Mouse (Mus musculus) hindbrain, postnatal 0 days (tissue): Measurements from ENCODE around the gene Adam12. TPM values are rescaled to one million over a fixed set of nuclear protein-coding genes. Genes with fewer than 3 reads are reported as not detected.

Experiments used
- ATAC-seq: fragments of 200-750 bp; cut with Nextera tagmentation; 2 replicates; pipeline ENCODE4 v1.8.0; 2017; ENCODE audit warnings: mild to moderate bottlenecking, moderate TSS enrichment, moderate library complexity
- DNase-seq: peaks from one replicate; pipeline ENCODE4 v3.0.0-alpha.2; 2015; ENCODE audit warnings: low spot score
- H3K27ac ChIP-seq: fragments of 300-500 bp; sonication (generic); 2 replicates; pipeline ENCODE4 v1.5.1; 2014; ENCODE audit warnings: mild to moderate bottlenecking
- H3K27me3 ChIP-seq: fragments of 300-500 bp; sonication (generic); 2 replicates; pipeline ENCODE4 v1.6.1; 2014; ENCODE audit warnings: low read length, mixed read lengths; ENCODE audit not compliant: insufficient read depth
- H3K36me3 ChIP-seq: fragments of 300-500 bp; sonication (generic); 2 replicates; pipeline ENCODE4 v1.6.1; 2014; ENCODE audit warnings: low read length, mixed read lengths; ENCODE audit not compliant: insufficient read depth
- H3K4me1 ChIP-seq: fragments of 300-500 bp; sonication (generic); 2 replicates; pipeline ENCODE4 v1.6.1; 2014; ENCODE audit warnings: antibody characterized with exemption, low read length, mixed read lengths; ENCODE audit not compliant: insufficient read depth
- H3K4me2 ChIP-seq: fragments of 300-500 bp; sonication (generic); 2 replicates; pipeline ENCODE4 v1.6.1; 2014; ENCODE audit warnings: low read depth, mild to moderate bottlenecking, low read length, moderate library complexity, mixed read lengths
- H3K4me3 ChIP-seq: fragments of 300-500 bp; sonication (generic); 2 replicates; pipeline ENCODE4 v1.5.1; 2014; ENCODE audit warnings: low read length
- H3K9ac ChIP-seq: fragments of 300-500 bp; sonication (generic); replicated peaks from 2 replicates; pipeline ENCODE4 v1.6.1; 2014; ENCODE audit warnings: mild to moderate bottlenecking, low read length, moderate library complexity, mixed read lengths
- H3K9me3 ChIP-seq: fragments of 300-500 bp; sonication (generic); 2 replicates; pipeline ENCODE4 v1.6.1; 2016; ENCODE audit warnings: low read length, mixed read lengths
- CTCF ChIP-seq: IDR thresholded peaks from 2 replicates; pipeline ENCODE4 v1.5.1; 2016; ENCODE audit warnings: antibody characterized with exemption, control low read depth, low read depth
- WGBS: fragments of 180-500 bp; shearing (Covaris S2); extraction: QIAGEN DNeasy Blood & Tissue Kit; methylation state at CpG from one replicate; pipeline ENCODE4 v1.1.7; 2014; 5-methylcytosine and 5-hydroxymethylcytosine counted together
- polyA plus RNA-seq: library from polyadenylated mRNA; unstranded; fragments of >200 nt; fragmentation: Nextera tagmentation; extraction: Ambion mirVana; gene quantifications from 2 replicates; pipeline ENCODE4 v1.2.1, GENCODE M21; 2015
- total RNA-seq: library from RNA; depleted of rRNA; stranded (reverse); fragments of >200 nt; gene quantifications from 2 replicates; pipeline ENCODE4 v1.2.3, GENCODE M21; 2014

Gene Adam12
- total and polyA plus RNA-seq, 2 experiments from 2014 or later = 4.0 to 12.3 TPM

- ATAC-seq (no peak), DNase-seq (no peak)
- no peak overlapping the region for H3K4me2 ChIP-seq
- no peaks in the 10 kb centered on the region for H3K9me3 ChIP-seq
- WGBS = 87% methylated on average over 7 of the region's 7 CpGs
- no peaks in the 10 kb centered on the region for H3K36me3 ChIP-seq
- no peak overlapping the region for H3K27ac ChIP-seq
- H3K9ac ChIP-seq = no peak overlapping the region
- no peak for TF ChIP-seq CTCF
- H3K27me3 ChIP-seq = no peaks in the 10 kb centered on the region
- H3K4me1 ChIP-seq = no peaks in the 10 kb centered on the region
- H3K4me3 ChIP-seq = no peak overlapping the region
Measured at GRCm38 (mm10) chr7:134250273-134250870, 18.4 kb upstream of the Adam12 start.

GRCm38 (mm10) chr7:134248041-134248440 is 16.1 kb upstream of the Adam12 start:
- Histone ChIP-seq H3K4me3 (no peak overlapping the region), H3K9me3 (no peaks in the 10 kb centered on the region), H3K27ac (no peak overlapping the region), H3K27me3 (no peaks in the 10 kb centered on the region), H3K36me3 (no peaks in the 10 kb centered on the region), H3K4me2 (no peak overlapping the region), H3K4me1 (no peaks in the 10 kb centered on the region), H3K9ac (no peak overlapping the region)
- TF ChIP-seq CTCF = no peak
- ATAC-seq = no peak
- no peak for DNase-seq
- WGBS = 94% methylated on average over 2 of the region's 2 CpGs

- no peaks in the 10 kb centered on the region for H3K27me3 ChIP-seq
- H3K4me3 ChIP-seq = no peak overlapping the region
- H3K4me1 ChIP-seq = no peaks in the 10 kb centered on the region
- no peaks in the 10 kb centered on the region for H3K9me3 ChIP-seq
- no peak overlapping the region for H3K4me2 ChIP-seq
- no peak overlapping the region for H3K9ac ChIP-seq
- DNase-seq = no peak
- no peak for TF ChIP-seq CTCF
- no peak overlapping the region for H3K27ac ChIP-seq
- no peaks in the 10 kb centered on the region for H3K36me3 ChIP-seq
- WGBS = 40% methylated on average over 5 of the region's 5 CpGs
- no peak for ATAC-seq
Measured at GRCm38 (mm10) chr7:134246624-134247023, 14.7 kb upstream of the Adam12 start.

- Histone ChIP-seq H3K27me3 (no peaks in the 10 kb centered on the region), H3K4me2 (no peak overlapping the region), H3K4me1 (no peaks in the 10 kb centered on the region), H3K9ac (no peak overlapping the region), H3K36me3 (no peaks in the 10 kb centered on the region), H3K9me3 (no peaks in the 10 kb centered on the region), H3K27ac (no peak overlapping the region), H3K4me3 (no peak overlapping the region)
- DNase-seq (no peak), ATAC-seq (no peak)
- WGBS = 74% methylated on average over 1 of the region's 1 CpGs
- no peak for TF ChIP-seq CTCF
Measured at GRCm38 (mm10) chr7:134242773-134243172, 10.8 kb upstream of the Adam12 start.

- no peak overlapping the region for H3K4me2 ChIP-seq
- no peak overlapping the region for H3K9ac ChIP-seq
- H3K9me3 ChIP-seq = no peaks in the 10 kb centered on the region
- H3K27ac ChIP-seq = no peak overlapping the region
- WGBS = 60% methylated on average over 4 of the region's 4 CpGs
- no peak for ATAC-seq
- H3K4me3 ChIP-seq = no peak overlapping the region
- H3K4me1 ChIP-seq = no peaks in the 10 kb centered on the region
- DNase-seq = no peak
- no peaks in the 10 kb centered on the region for H3K36me3 ChIP-seq
- no peaks in the 10 kb centered on the region for H3K27me3 ChIP-seq
- TF ChIP-seq CTCF = no peak
Measured at GRCm38 (mm10) chr7:134241212-134241611, 9.3 kb upstream of the Adam12 start.

GRCm38 (mm10) chr7:134240579-134240978 is 8.6 kb upstream of the Adam12 start:
- Histone ChIP-seq H3K27ac (no peak overlapping the region), H3K4me2 (no peak overlapping the region), H3K9me3 (no peaks in the 10 kb centered on the region), H3K4me1 (no peaks in the 10 kb centered on the region), H3K9ac (no peak overlapping the region), H3K4me3 (no peak overlapping the region), H3K27me3 (no peaks in the 10 kb centered on the region), H3K36me3 (no peaks in the 10 kb centered on the region)
- no peak for ATAC-seq
- 92% methylated on average over 1 of the region's 1 CpGs for WGBS
- DNase-seq = no peak
- no peak for TF ChIP-seq CTCF

- no peak for TF ChIP-seq CTCF
- WGBS = 98% methylated on average over 3 of the region's 3 CpGs
- no peak for ATAC-seq
Measured at GRCm38 (mm10) chr7:134238863-134239262, 6.9 kb upstream of the Adam12 start.

More at GRCm38 (mm10) chr7:134238863-134239262, 6.9 kb upstream of the Adam12 start:
- no peaks in the 10 kb centered on the region for H3K9me3 ChIP-seq
- DNase-seq = no peak
- no peak overlapping the region for H3K27ac ChIP-seq
- no peaks in the 10 kb centered on the region for H3K27me3 ChIP-seq
- H3K4me3 ChIP-seq = no peak overlapping the region
- no peaks in the 10 kb centered on the region for H3K4me1 ChIP-seq
- no peak overlapping the region for H3K4me2 ChIP-seq
- H3K36me3 ChIP-seq = no peaks in the 10 kb centered on the region
- no peak overlapping the region for H3K9ac ChIP-seq
